Mouse (Mus musculus) spleen, postnatal 14 days (tissue): Measurements from ENCODE around the gene Fgf3.
"Not testable (repeated sequence)": the region's sequence is repeated elsewhere in the genome, so short reads cannot be mapped to it uniquely, and the experiment has no call there.

ENCODE experiments used
- DNase-seq, 2 experiments: peaks; one replicate each; pipeline ENCODE4 v3.0.0; 2021 to 2022; ENCODE audit warnings: low spot score in 2 of 2

Gene Fgf3

GRCm38 (mm10) chr7:144857826-144858342, 20.0 kb downstream of the Fgf3 start:
- DNase-seq: no peak

GRCm38 (mm10) chr7:144858702-144859101, 20.8 kb downstream of the Fgf3 start:
- DNase-seq: no peak

- no peak for DNase-seq
Observed at GRCm38 (mm10) chr7:144861056-144861768, 23.3 kb downstream of the Fgf3 start.

- DNase-seq: no peak
Observed at GRCm38 (mm10) chr7:144861769-144862070, 23.8 kb downstream of the Fgf3 start.

GRCm38 (mm10) chr7:144862126-144862525, 24.2 kb downstream of the Fgf3 start:
- no peak for DNase-seq

GRCm38 (mm10) chr7:144862712-144863111, 24.8 kb downstream of the Fgf3 start:
- no peak for DNase-seq

GRCm38 (mm10) chr7:144863196-144863595, 25.3 kb downstream of the Fgf3 start:
- DNase-seq: no peak

GRCm38 (mm10) chr7:144864160-144864670, 26.3 kb downstream of the Fgf3 start:
- no peak for DNase-seq

- DNase-seq: no peak
Observed at GRCm38 (mm10) chr7:144867161-144867560, 29.3 kb downstream of the Fgf3 start.

GRCm38 (mm10) chr7:144867602-144868001, 29.7 kb downstream of the Fgf3 start:
- no peak for DNase-seq

GRCm38 (mm10) chr7:144872420-144872819, 34.5 kb downstream of the Fgf3 start:
- no peak for DNase-seq

- no peak for DNase-seq
Observed at GRCm38 (mm10) chr7:144873160-144873559, 35.3 kb downstream of the Fgf3 start.

GRCm38 (mm10) chr7:144874226-144874625, 36.3 kb downstream of the Fgf3 start:
- DNase-seq: no peak

- no peak for DNase-seq
Observed at GRCm38 (mm10) chr7:144878401-144878800, 40.5 kb downstream of the Fgf3 start.

- DNase-seq: no peak
Observed at GRCm38 (mm10) chr7:144883106-144883505, 45.2 kb downstream of the Fgf3 start.

- no peak for DNase-seq
Observed at GRCm38 (mm10) chr7:144887672-144888071, 49.8 kb downstream of the Fgf3 start.

- DNase-seq: no peak
Observed at GRCm38 (mm10) chr7:144888564-144889299, 50.8 kb downstream of the Fgf3 start.

GRCm38 (mm10) chr7:144890661-144891060, 52.8 kb downstream of the Fgf3 start:
- DNase-seq: not testable (repeated sequence)

- DNase-seq: no peak
Observed at GRCm38 (mm10) chr7:144891863-144892262, 54.0 kb downstream of the Fgf3 start.

GRCm38 (mm10) chr7:144892322-144892721, 54.4 kb downstream of the Fgf3 start:
- DNase-seq: no peak
